Mouse (Mus musculus) liver, embryonic 14.5 days (tissue): ENCODE data around the gene Fmn2. TPM values are rescaled to one million over a fixed set of nuclear protein-coding genes. Genes with fewer than 3 reads are reported as not detected.

ENCODE experiments used
- ATAC-seq: fragments of 200-750 bp; cut with Nextera tagmentation; 2 replicates; pipeline ENCODE4 v1.8.0; 2017; ENCODE audit warnings: moderate number of reproducible peaks, mild to moderate bottlenecking, moderate library complexity; ENCODE audit not compliant: insufficient read depth
- DNase-seq, 3 experiments: peaks; one replicate each; pipeline ENCODE4 v3.0.0-alpha.2; 2012 to 2013; ENCODE audit warnings: low read depth in 3 of 3, low spot score in 3 of 3
- H3K27ac ChIP-seq: fragments of 300-500 bp; sonication (generic); 2 replicates; pipeline ENCODE4 v1.5.1; 2014; ENCODE audit warnings: moderate library complexity, mild to moderate bottlenecking, control low read depth, inconsistent platforms
- H3K27me3 ChIP-seq: fragments of 300-500 bp; sonication (generic); 2 replicates; pipeline ENCODE4 v1.6.1; 2014; ENCODE audit warnings: mild to moderate bottlenecking, low read length, moderate library complexity; ENCODE audit not compliant: control insufficient read depth, insufficient read depth
- H3K36me3 ChIP-seq: fragments of 300-500 bp; sonication (generic); replicated peaks from 2 replicates; pipeline ENCODE4 v1.6.1; 2014; ENCODE audit warnings: low read depth; ENCODE audit not compliant: control insufficient read depth, insufficient read depth
- H3K4me1 ChIP-seq, 2 experiments: fragments of 200-500 bp in 1 of 2; fragments of 300-500 bp in 1 of 2; sonication (generic) in 1 of 2; replicated peaks; 2 replicates each; pipeline ENCODE4 v1.6.1; 2012 to 2014; ENCODE audit warnings: antibody characterized with exemption in 1 of 2, inconsistent platforms in 1 of 2, low read length in 1 of 2; ENCODE audit not compliant: control insufficient read depth in 2 of 2, insufficient read depth in 2 of 2
- H3K4me2 ChIP-seq: fragments of 300-500 bp; sonication (generic); 2 replicates; pipeline ENCODE4 v1.6.1; 2014; ENCODE audit warnings: low read depth, mild to moderate bottlenecking, control low read depth, moderate library complexity
- H3K4me3 ChIP-seq, 2 experiments: fragments of 200-500 bp in 1 of 2; fragments of 300-500 bp in 1 of 2; sonication (generic) in 1 of 2; 2 replicates each; pipeline ENCODE4 v1.5.1; 2012 to 2014; ENCODE audit warnings: low read depth in 2 of 2, low read length in 2 of 2, mild to moderate bottlenecking in 2 of 2, control low read depth in 1 of 2, inconsistent platforms in 1 of 2, moderate library complexity in 1 of 2; ENCODE audit not compliant: insufficient read depth in 1 of 2
- H3K9ac ChIP-seq: fragments of 300-500 bp; sonication (generic); replicated peaks from 2 replicates; pipeline ENCODE4 v1.6.1; 2014; ENCODE audit warnings: mild to moderate bottlenecking, control low read depth, moderate library complexity
- H3K9me3 ChIP-seq: fragments of 300-500 bp; sonication (generic); 2 replicates; pipeline ENCODE4 v1.6.1; 2016; ENCODE audit warnings: low read length, mixed read lengths; ENCODE audit not compliant: control insufficient read depth
- CTCF ChIP-seq: IDR thresholded peaks from 2 replicates; pipeline ENCODE4 v1.5.1; 2016; ENCODE audit warnings: antibody characterized with exemption, low read depth, control low read depth
- EP300 ChIP-seq: IDR thresholded peaks from 2 replicates; pipeline ENCODE4 v1.6.1; 2016; ENCODE audit warnings: antibody characterized with exemption, low read depth
- WGBS: fragments of 180-500 bp; shearing (Covaris S2); extraction: QIAGEN DNeasy Blood & Tissue Kit; methylation state at CpG from one replicate; pipeline ENCODE4 v1.1.7; 2014; ENCODE audit not compliant: insufficient replicate concordance; 5-methylcytosine and 5-hydroxymethylcytosine counted together
- polyA plus RNA-seq, 2 experiments: library from polyadenylated mRNA; depleted of rRNA in 1 of 2; stranded (reverse) in 1 of 2; unstranded in 1 of 2; fragments of >200 nt; fragmentation: Nextera tagmentation in 1 of 2; extraction: Ambion mirVana in 1 of 2; gene quantifications; 2 replicates each; pipeline versions ENCODE4 v1.2.1 to v1.2.3; 2012 to 2014

Fmn2 gene
- polyA plus RNA-seq, 2 experiments: 0.03 TPM; not detected in 1

- TF ChIP-seq CTCF: no peak
- TF ChIP-seq EP300: no peak
- no peaks in the 10 kb centered on the region for H3K4me1 ChIP-seq
- H3K9me3 ChIP-seq: no peaks in the 10 kb centered on the region
- no peak overlapping the region for H3K4me3 ChIP-seq
- no peak overlapping the region for H3K9ac ChIP-seq
- 37% methylated on average over 3 of the region's 3 CpGs for WGBS
- H3K4me2 ChIP-seq: no peak overlapping the region
- no peak overlapping the region for H3K27ac ChIP-seq
- ATAC-seq: no peak
- H3K36me3 ChIP-seq: no peaks in the 10 kb centered on the region
- DNase-seq: no peak
- H3K27me3 ChIP-seq: no peaks in the 10 kb centered on the region
Observed at GRCm38 (mm10) chr1:174750893-174751461, 249.4 kb downstream of the Fmn2 start.

GRCm38 (mm10) chr1:174759354-174759753 is 257.7 kb downstream of the Fmn2 start:
- no peak overlapping the region for H3K4me2 ChIP-seq
- no peaks in the 10 kb centered on the region for H3K4me1 ChIP-seq
- no peaks in the 10 kb centered on the region for H3K9me3 ChIP-seq
- H3K4me3 ChIP-seq: no peak overlapping the region
- DNase-seq (no peak), ATAC-seq (no peak)
- 58% methylated on average over 6 of the region's 6 CpGs for WGBS
- no peak for TF ChIP-seq EP300
- TF ChIP-seq CTCF: no peak
- H3K27ac ChIP-seq: no peak overlapping the region
- H3K9ac ChIP-seq: no peak overlapping the region
- H3K27me3 ChIP-seq: no peaks in the 10 kb centered on the region
- no peaks in the 10 kb centered on the region for H3K36me3 ChIP-seq

- no peak for ATAC-seq
- H3K4me3 ChIP-seq: no peak overlapping the region
- 31% methylated on average over 2 of the region's 2 CpGs for WGBS
Observed at GRCm38 (mm10) chr1:174765757-174766156, 264.1 kb downstream of the Fmn2 start.

GRCm38 (mm10) chr1:174766852-174767251 is 265.2 kb downstream of the Fmn2 start:
- no peak for TF ChIP-seq EP300
- no peak for TF ChIP-seq CTCF
- Histone ChIP-seq H3K9ac (no peak overlapping the region), H3K27me3 (no peaks in the 10 kb centered on the region), H3K9me3 (no peaks in the 10 kb centered on the region), H3K27ac (no peak overlapping the region), H3K4me3 (no peak overlapping the region), H3K4me1 (no peaks in the 10 kb centered on the region), H3K4me2 (no peak overlapping the region), H3K36me3 (no peaks in the 10 kb centered on the region)
- DNase-seq: no peak
- WGBS: 66% methylated on average over 3 of the region's 3 CpGs
- no peak for ATAC-seq

More at GRCm38 (mm10) chr1:174765757-174766156, 264.1 kb downstream of the Fmn2 start:
- Histone ChIP-seq H3K9ac (no peak overlapping the region), H3K27ac (no peak overlapping the region), H3K4me1 (no peaks in the 10 kb centered on the region), H3K4me2 (no peak overlapping the region), H3K27me3 (no peaks in the 10 kb centered on the region), H3K9me3 (no peaks in the 10 kb centered on the region), H3K36me3 (no peaks in the 10 kb centered on the region)
- DNase-seq: no peak
- TF ChIP-seq EP300: no peak

- WGBS: 60% methylated on average over 4 of the region's 4 CpGs
- no peak overlapping the region for H3K9ac ChIP-seq
- no peak overlapping the region for H3K4me3 ChIP-seq
- no peak for ATAC-seq
- no peak overlapping the region for H3K4me2 ChIP-seq
- TF ChIP-seq CTCF (no peak), EP300 (no peak)
- H3K36me3 ChIP-seq: no peaks in the 10 kb centered on the region
- no peaks in the 10 kb centered on the region for H3K4me1 ChIP-seq
- DNase-seq: no peak
- H3K27me3 ChIP-seq: no peaks in the 10 kb centered on the region
- no peak overlapping the region for H3K27ac ChIP-seq
- H3K9me3 ChIP-seq: no peaks in the 10 kb centered on the region
Observed at GRCm38 (mm10) chr1:174771871-174772281, 270.3 kb downstream of the Fmn2 start.
